ENCODE assay signal across 20 mouse cellular contexts in genomic region chr17:74580738-74581137, GRCm38 (mm10).
"Had no signal": no experiment of that assay in that cellular context is flagged by ENCODE, and none has a peak within 500 bp of the region (broad histone marks: within the 10 kb centered on the region; RNA-seq: fewer than 3 reads in every experiment).

No protein-coding gene starts in this region.

- DNase-seq: kidney, adult 18-20 months; kidney, adult 9 months; kidney, postnatal 14 days; kidney, postnatal 4 days; left cerebral cortex, postnatal 4 days; liver; thymus, adult 2 months; thymus, postnatal 14 days; thymus, postnatal 4 days had no signal

- H3K9ac ChIP-seq: limb, embryonic 13.5 days; liver, embryonic 15.5 days; lung, embryonic 15.5 days; midbrain, embryonic 13.5 days; neural tube, embryonic 13.5 days had no signal

- H3K9me3 ChIP-seq: limb, embryonic 13.5 days; liver, embryonic 15.5 days; lung, embryonic 15.5 days; megakaryocyte, embryonic 14.5 days; midbrain, embryonic 10.5 days; midbrain, embryonic 13.5 days; neural tube, embryonic 13.5 days had no signal

- H3K4me3 ChIP-seq: limb, embryonic 13.5 days; liver, embryonic 15.5 days; lung, embryonic 15.5 days; megakaryocyte, embryonic 14.5 days; midbrain, embryonic 10.5 days; midbrain, embryonic 13.5 days; myocyte; neural tube, embryonic 13.5 days had no signal

- ATAC-seq: inflammation-experienced regulatory T-cells, adult 6 months; intestine, embryonic 16.5 days; midbrain, embryonic 13.5 days; midbrain, embryonic 16.5 days had no signal

- H3K4me1 ChIP-seq: limb, embryonic 13.5 days; liver, embryonic 15.5 days; lung, embryonic 15.5 days; midbrain, embryonic 10.5 days; midbrain, embryonic 13.5 days; neural tube, embryonic 13.5 days had no signal

- H3K27me3 ChIP-seq: limb, embryonic 13.5 days; liver, embryonic 15.5 days; lung, embryonic 15.5 days; megakaryocyte, embryonic 14.5 days; midbrain, embryonic 13.5 days; neural tube, embryonic 13.5 days had no signal

- H3K27ac ChIP-seq: limb, embryonic 13.5 days; liver, embryonic 15.5 days; lung, embryonic 15.5 days; midbrain, embryonic 10.5 days; midbrain, embryonic 13.5 days; neural tube, embryonic 13.5 days had no signal

- H3K4me2 ChIP-seq: limb, embryonic 13.5 days; liver, embryonic 15.5 days; lung, embryonic 15.5 days; midbrain, embryonic 13.5 days; neural tube, embryonic 13.5 days had no signal
